Mouse (Mus musculus) CH12.LX (cell line): Measurements from ENCODE around the gene Gpr39. TPM values are rescaled to one million over a fixed set of nuclear protein-coding genes. Genes with fewer than 3 reads are reported as not detected.

ENCODE experiments used
- DNase-seq: peaks from one replicate; pipeline ENCODE4 v3.0.0-alpha.2; 2013; ENCODE audit errors: extremely low read depth
- H3K27ac ChIP-seq: 2 replicates; pipeline ENCODE4 v1.5.1; 2012; ENCODE audit warnings: low read depth, mild to moderate bottlenecking, control low read depth, moderate library complexity; ENCODE audit not compliant: insufficient read depth
- H3K27me3 ChIP-seq: replicated peaks from 2 replicates; pipeline ENCODE3; 2012; ENCODE audit warnings: inconsistent platforms
- H3K36me3 ChIP-seq, 2 experiments: replicated peaks in 1 of 2; 2 replicates each; pipeline versions ENCODE3 to v1.6.1; 2012; ENCODE audit warnings: inconsistent platforms in 1 of 2, low read length in 1 of 2, mild to moderate bottlenecking in 1 of 2, mixed read lengths in 1 of 2, moderate library complexity in 1 of 2; ENCODE audit not compliant: control insufficient read depth in 1 of 2, insufficient read depth in 1 of 2
- H3K4me1 ChIP-seq, 2 experiments: 2 replicates each; pipeline ENCODE4 v1.6.1; 2012; ENCODE audit warnings: inconsistent platforms in 1 of 2, moderate library complexity in 1 of 2; ENCODE audit not compliant: insufficient read depth in 2 of 2, control insufficient read depth in 1 of 2
- H3K4me2 ChIP-seq: 2 replicates; pipeline ENCODE4 v1.6.1; 2012; ENCODE audit warnings: low read depth, mild to moderate bottlenecking, control low read depth; ENCODE audit not compliant: poor library complexity, insufficient read depth, severe bottlenecking
- H3K4me3 ChIP-seq, 3 experiments: fragments of 150-350 bp in 1 of 3; sonication (generic) in 1 of 3; replicated peaks in 1 of 3; 2 replicates each; pipeline versions ENCODE3 to v1.5.1; 2011 to 2012; ENCODE audit warnings: low read depth in 2 of 3, low read length in 2 of 3, mild to moderate bottlenecking in 2 of 3, moderate library complexity in 2 of 3, control low read depth in 1 of 3, improper control_type of control experiment in 1 of 3, inconsistent platforms in 1 of 3, mixed read lengths in 1 of 3; ENCODE audit not compliant: poor library complexity in 1 of 3
- H3K79me2 ChIP-seq: replicated peaks from 2 replicates; pipeline ENCODE4 v1.6.1; 2012; ENCODE audit warnings: mild to moderate bottlenecking, moderate library complexity; ENCODE audit not compliant: control insufficient read depth, poor library complexity, insufficient read depth, severe bottlenecking; ENCODE audit errors: extremely low read depth
- H3K9ac ChIP-seq: 2 replicates; pipeline ENCODE4 v1.6.1; 2012; ENCODE audit warnings: low read depth, mild to moderate bottlenecking, control low read depth, moderate library complexity; ENCODE audit not compliant: insufficient read depth
- H3K9me3 ChIP-seq: replicated peaks from 2 replicates; pipeline ENCODE3; 2012; ENCODE audit warnings: low read length, inconsistent platforms, mixed read lengths
- CHD1 ChIP-seq: IDR thresholded peaks from 2 replicates; pipeline ENCODE4 v1.6.1; 2012; ENCODE audit warnings: low read depth, low read length, improper control_type of control experiment, inconsistent platforms
- E2F4 ChIP-seq: IDR thresholded peaks from 2 replicates; pipeline ENCODE4 v1.6.1; 2011; ENCODE audit warnings: low read depth, low read length, improper control_type of control experiment; ENCODE audit not compliant: insufficient replicate concordance
- ELF1 ChIP-seq: IDR thresholded peaks from 2 replicates; pipeline ENCODE4 v1.6.1; 2014; ENCODE audit warnings: low read depth, mild to moderate bottlenecking, inconsistent platforms, low read length, improper control_type of control experiment
- ETS1 ChIP-seq: conservative IDR thresholded peaks from 2 replicates; pipeline ENCODE4 v1.6.1; 2012; ENCODE audit warnings: low read depth, mild to moderate bottlenecking, inconsistent platforms, low read length, improper control_type of control experiment, moderate library complexity
- GABPA ChIP-seq: IDR thresholded peaks from 2 replicates; pipeline ENCODE4 v1.6.1; 2012; ENCODE audit warnings: low read depth, low read length, improper control_type of control experiment, inconsistent platforms; ENCODE audit not compliant: insufficient replicate concordance
- HCFC1 ChIP-seq: IDR thresholded peaks from 2 replicates; pipeline ENCODE4 v1.6.1; 2012; ENCODE audit warnings: low read depth, mild to moderate bottlenecking, inconsistent platforms, low read length, improper control_type of control experiment
- IRF4 ChIP-seq: IDR thresholded peaks from 2 replicates; pipeline ENCODE4 v1.6.1; 2014; ENCODE audit warnings: low read depth, mild to moderate bottlenecking, inconsistent platforms, low read length, improper control_type of control experiment
- KAT2A ChIP-seq: IDR thresholded peaks from 2 replicates; pipeline ENCODE4 v1.6.1; 2012; ENCODE audit warnings: low read length, improper control_type of control experiment, inconsistent platforms; ENCODE audit not compliant: insufficient replicate concordance
- MAFK ChIP-seq: IDR thresholded peaks from 2 replicates; pipeline ENCODE4 v1.6.1; 2011; ENCODE audit warnings: low read length, improper control_type of control experiment; ENCODE audit not compliant: insufficient replicate concordance
- MAZ ChIP-seq: IDR thresholded peaks from 2 replicates; pipeline ENCODE4 v1.6.1; 2012; ENCODE audit warnings: low read depth, mild to moderate bottlenecking, inconsistent platforms, low read length, improper control_type of control experiment, moderate library complexity
- MEF2A ChIP-seq: IDR thresholded peaks from 2 replicates; pipeline ENCODE4 v1.6.1; 2014; ENCODE audit warnings: low read depth, mild to moderate bottlenecking, inconsistent platforms, low read length, improper control_type of control experiment, borderline replicate concordance
- NRF1 ChIP-seq: IDR thresholded peaks from 2 replicates; pipeline ENCODE4 v1.6.1; 2014; ENCODE audit warnings: low read depth, mild to moderate bottlenecking, inconsistent platforms, low read length, improper control_type of control experiment, moderate library complexity
- PAX5 ChIP-seq: IDR thresholded peaks from 2 replicates; pipeline ENCODE4 v1.6.1; 2012; ENCODE audit warnings: low read length, inconsistent platforms, mixed read lengths
- RCOR1 ChIP-seq: conservative IDR thresholded peaks from 2 replicates; pipeline ENCODE4 v1.6.1; 2012; ENCODE audit warnings: low read depth, mild to moderate bottlenecking, inconsistent platforms, low read length, improper control_type of control experiment
- SMC3 ChIP-seq: IDR thresholded peaks from 2 replicates; pipeline ENCODE4 v1.6.1; 2011; ENCODE audit warnings: low read depth, low read length, improper control_type of control experiment
- UBTF ChIP-seq: IDR thresholded peaks from 2 replicates; pipeline ENCODE4 v1.6.1; 2012; ENCODE audit warnings: low read depth, mild to moderate bottlenecking, inconsistent platforms, low read length, improper control_type of control experiment, moderate library complexity
- USF1 ChIP-seq: IDR thresholded peaks from 2 replicates; pipeline ENCODE4 v1.6.1; 2014; ENCODE audit warnings: low read depth, mild to moderate bottlenecking, inconsistent platforms, low read length, improper control_type of control experiment
- USF2 ChIP-seq: conservative IDR thresholded peaks from 2 replicates; pipeline ENCODE4 v1.6.1; 2011; ENCODE audit warnings: low read depth, low read length, improper control_type of control experiment
- ZC3H11A ChIP-seq: IDR thresholded peaks from 2 replicates; pipeline ENCODE4 v1.6.1; 2012; ENCODE audit warnings: low read depth, mild to moderate bottlenecking, inconsistent platforms, low read length, improper control_type of control experiment
- ZKSCAN1 ChIP-seq: IDR thresholded peaks from 2 replicates; pipeline ENCODE4 v1.6.1; 2012; ENCODE audit warnings: low read depth, inconsistent platforms, low read length, improper control_type of control experiment, borderline replicate concordance
- ZMIZ1 ChIP-seq: IDR thresholded peaks from 2 replicates; pipeline ENCODE4 v1.6.1; 2012; ENCODE audit warnings: low read depth, mild to moderate bottlenecking, inconsistent platforms, low read length, improper control_type of control experiment
- ZNF384 ChIP-seq: IDR thresholded peaks from 2 replicates; pipeline ENCODE4 v1.6.1; 2012; ENCODE audit warnings: low read depth, low read length, improper control_type of control experiment, inconsistent platforms
- dilution Hi-C: fragments of 300-500 bp; cut with MboI; formaldehyde crosslinking; loops from 2 replicates; pipeline ENCODE4 v1.14.3; 2020; ENCODE audit warnings: low sequenced_read_pairs; ENCODE audit not compliant: extremely low pct_unique_long_range_greater_than_20kb, extremely low pct_ligation_motif_present
- in situ Hi-C: fragments of 300-500 bp; cut with MboI; formaldehyde crosslinking; loops from 3 replicates; pipeline ENCODE4 v1.14.3; 2019; ENCODE audit warnings: low sequenced_read_pairs, low pct_ligation_motif_present, low pct_unique_long_range_greater_than_20kb, mixed read lengths
- polyA plus RNA-seq: library from polyadenylated mRNA; unstranded; fragments of >175 nt; gene quantifications from 2 replicates; pipeline ENCODE4 v1.2.1, GENCODE M21; 2012; ENCODE audit warnings: low read depth; ENCODE audit not compliant: insufficient read length
- total RNA-seq, 2 experiments: library from RNA; depleted of rRNA; stranded (reverse); fragments of 300-350 nt in 1 of 2; fragments of >200 nt in 1 of 2; gene quantifications; 2 replicates each; pipeline ENCODE4 v1.2.3; 2012 to 2014

Gene Gpr39
- total and polyA plus RNA-seq, 3 experiments: not detected

DNA sequence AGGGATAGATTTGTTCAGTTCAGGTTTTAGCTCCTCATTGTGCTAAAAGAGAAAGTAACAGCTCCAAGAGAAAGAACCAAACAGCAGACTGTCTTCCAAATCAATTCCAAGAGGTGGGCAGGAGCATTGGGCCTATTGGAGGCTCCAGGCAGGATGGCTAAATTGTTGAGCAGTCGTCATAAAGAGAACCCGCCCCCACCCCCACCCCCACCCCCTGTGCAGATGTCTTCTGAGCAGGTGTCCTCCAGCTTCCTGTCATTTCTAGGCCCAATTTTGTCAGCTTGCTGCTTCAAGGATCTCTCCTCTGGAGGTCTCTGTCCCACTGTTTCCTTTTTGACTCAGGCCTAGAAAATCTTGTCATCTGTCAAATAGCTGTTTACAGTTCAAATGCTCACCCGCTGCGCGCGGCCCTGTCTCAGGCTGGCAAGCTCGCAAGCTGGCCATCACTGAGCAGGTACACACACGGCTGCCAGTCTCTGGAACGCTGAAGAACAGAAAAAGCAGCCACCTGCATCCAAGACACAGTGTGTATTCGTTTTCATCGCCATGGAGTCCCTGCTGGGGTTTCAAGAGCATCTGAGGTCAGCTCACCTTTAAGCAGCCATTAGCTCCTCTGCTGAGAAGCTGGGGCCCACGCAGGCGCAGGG, 163.1 kb downstream of the Gpr39 start:
- Histone ChIP-seq H3K9me3 (peaks cover 8% of the 10 kb centered on the region), H3K4me3 (no peak overlapping the region), H3K4me2 (no peak overlapping the region), H3K27me3 (no peaks in the 10 kb centered on the region), H3K27ac (no peak overlapping the region), H3K4me1 (no peaks in the 10 kb centered on the region), H3K79me2 (no peaks in the 10 kb centered on the region), H3K36me3 (no peaks in the 10 kb centered on the region), H3K9ac (no peak overlapping the region)
- peak; percentile 0 for DNase-seq
- in situ Hi-C loops (no loop called here), dilution Hi-C loops (no loop called here)
- TF ChIP-seq ELF1 (no peak), IRF4 (no peak), SMC3 (no peak), MAFK (no peak), GABPA (no peak), NRF1 (no peak), USF2 (no peak), UBTF (no peak)

DNA sequence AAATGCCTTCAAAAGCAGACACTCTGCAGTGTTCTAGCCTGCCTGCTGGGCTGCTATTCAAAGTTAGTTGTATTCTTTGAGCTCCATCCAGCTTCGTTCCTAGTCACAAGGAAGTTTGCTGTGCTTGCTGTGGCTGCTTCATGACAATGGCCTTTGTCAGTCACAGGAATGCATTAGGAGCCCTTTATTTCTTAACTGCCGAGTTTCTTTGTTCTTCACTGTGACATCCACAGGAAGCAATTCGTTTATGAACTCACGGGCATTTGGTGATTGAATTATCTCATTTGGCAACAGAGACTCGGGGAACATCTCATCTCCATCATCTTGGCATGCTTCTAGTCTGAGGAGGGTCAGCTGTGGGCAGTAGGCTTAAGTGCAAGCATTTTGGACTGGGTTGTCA, 177.9 kb downstream of the Gpr39 start:
- in situ Hi-C loops (no loop called here), dilution Hi-C loops (no loop called here)
- Histone ChIP-seq H3K9me3 (peaks cover 47% of the 10 kb centered on the region), H3K4me1 (no peaks in the 10 kb centered on the region), H3K4me3 (no peak overlapping the region), H3K27me3 (no peaks in the 10 kb centered on the region), H3K4me2 (no peak overlapping the region), H3K36me3 (no peaks in the 10 kb centered on the region), H3K9ac (no peak overlapping the region), H3K27ac (no peak overlapping the region), H3K79me2 (no peaks in the 10 kb centered on the region)
- no peak for DNase-seq
- TF ChIP-seq KAT2A: no peak
- TF ChIP-seq ZNF384: no peak
- TF ChIP-seq ZC3H11A: no peak
- TF ChIP-seq MAFK: no peak
- no peak for TF ChIP-seq ETS1
- no peak for TF ChIP-seq MEF2A
- TF ChIP-seq ELF1: no peak
- TF ChIP-seq PAX5: no peak
- no peak for TF ChIP-seq USF1
- TF ChIP-seq MAZ: no peak
- TF ChIP-seq ZMIZ1: no peak
- TF ChIP-seq RCOR1: no peak
- no peak for TF ChIP-seq ZKSCAN1
- no peak for TF ChIP-seq CHD1
- no peak for TF ChIP-seq HCFC1
- no peak for TF ChIP-seq USF2
- TF ChIP-seq E2F4: no peak
